Mouse (Mus musculus): Measurements from ENCODE around the gene Gm21983.

DNA sequence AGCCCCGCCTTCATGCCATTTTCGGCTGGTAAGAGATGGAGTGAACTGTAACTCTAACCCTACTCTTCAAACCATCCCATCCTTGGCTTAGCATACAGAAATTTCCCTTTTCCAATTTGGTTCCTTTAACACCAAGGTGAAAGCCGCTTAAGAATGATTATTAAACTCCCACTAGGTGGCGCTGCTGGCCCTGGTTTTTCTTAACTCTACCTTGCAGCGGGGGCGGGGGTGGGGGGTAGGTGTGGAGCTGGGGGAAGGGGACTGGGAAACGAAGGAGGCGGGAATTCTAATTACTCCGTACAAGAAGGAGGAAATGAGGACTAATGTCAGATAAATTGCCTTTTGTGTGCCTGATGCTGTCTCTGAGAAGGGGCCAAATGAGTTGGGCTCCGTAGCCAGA lies 48.3 kb downstream of the Gm21983 start:
- TF ChIP-seq POLR2A (IDR thresholded peaks at IDR 0.05; ENCODE audit: insufficient read depth, low read depth, low read length), result no peak
- TF ChIP-seq CTCF (IDR thresholded peaks at IDR 0.05), result peak; percentile 70

All from heart, adult 2 months (tissue).